Mouse (Mus musculus): ENCODE data around the gene Eif5. TPM values are rescaled to one million over a fixed set of nuclear protein-coding genes. Genes with fewer than 3 reads are reported as not detected.
A peak's percentile ranks its signal among the peaks of the same experiment; 100 is the strongest.

Eif5 gene
- total and polyA plus RNA-seq, 2 experiments = 93.7 to 94.2 TPM

DNA sequence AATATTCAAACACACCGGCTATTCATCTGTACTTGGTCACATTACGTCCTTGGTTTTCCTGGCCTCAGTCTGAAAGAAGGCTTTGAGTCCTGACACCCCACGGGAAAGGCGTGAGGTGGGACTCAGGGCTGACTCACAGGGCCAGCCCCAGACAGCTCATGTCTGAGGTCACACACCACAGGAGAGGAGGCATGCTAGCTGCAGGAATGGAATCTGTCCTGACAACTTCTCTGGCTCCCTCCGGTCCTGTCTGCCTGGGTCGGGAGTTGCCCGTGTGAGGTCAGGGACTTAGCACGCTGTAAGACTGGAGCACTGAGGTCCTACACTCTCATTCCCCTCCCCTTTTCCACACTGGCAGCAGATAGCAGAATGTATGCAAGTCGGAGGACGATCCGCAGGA, 31.0 kb downstream of the Eif5 start:
- Histone ChIP-seq H3K9ac (ENCODE audit: low read depth, low read length) (no peak overlapping the region), H3K79me2 (ENCODE audit: control insufficient read depth, insufficient read depth, low read length) (no peaks in the 10 kb centered on the region), H3K4me3 (ENCODE audit: insufficient read depth, low read depth, low read length) (no peak overlapping the region), H3K4me1 (ENCODE audit: control insufficient read depth, insufficient read depth, low read length) (peaks cover 2% of the 10 kb centered on the region; the same call in 1 of the 2 replicates), H3K27me3 (ENCODE audit: control insufficient read depth, insufficient read depth, low read length) (no peaks in the 10 kb centered on the region), H3K36me3 (ENCODE audit: control insufficient read depth, insufficient read depth, low read length) (no peaks in the 10 kb centered on the region), H3K27ac (replicated peaks; ENCODE audit: insufficient read depth, low read depth, low read length) (no peak overlapping the region)
- WGBS = 80% methylated on average over 11 of the region's 11 CpGs
- TF ChIP-seq POLR2A (IDR thresholded peaks at IDR 0.05; ENCODE audit: extremely low read depth, insufficient read depth, low read length) (no peak), CTCF (IDR thresholded peaks at IDR 0.05; ENCODE audit: low read depth, low read length) (no peak)
- DNase-seq (ENCODE audit: extremely low read depth, low read depth, low spot score) = no peak

DNA sequence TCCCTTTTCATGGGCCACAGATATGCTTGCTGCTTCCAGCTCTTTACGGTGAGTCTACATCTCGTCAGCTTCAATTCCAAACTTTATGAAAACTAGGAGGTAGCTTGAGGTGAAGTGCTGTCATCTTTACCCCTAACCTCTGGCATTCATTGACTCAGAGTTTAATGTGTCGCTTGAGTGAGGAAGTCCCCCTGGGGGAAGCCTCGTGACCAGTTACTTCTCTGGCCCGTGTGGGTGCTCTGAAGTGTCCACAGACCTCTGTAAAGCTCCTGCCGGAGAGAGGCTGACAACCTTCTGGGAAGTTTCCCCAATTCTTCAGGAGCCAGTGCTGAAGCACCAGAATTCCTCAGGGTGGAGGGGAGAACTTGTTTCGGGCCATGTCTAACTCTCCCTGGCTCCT, 34.6 kb downstream of the Eif5 start:
- no peak for DNase-seq (ENCODE audit: extremely low read depth, low read depth, low spot score)
- Histone ChIP-seq H3K79me2 (ENCODE audit: control insufficient read depth, insufficient read depth, low read length) (peaks cover 6% of the 10 kb centered on the region; the same call in 1 of the 2 replicates), H3K4me1 (ENCODE audit: control insufficient read depth, insufficient read depth, low read length) (peaks cover 13% of the 10 kb centered on the region), H3K36me3 (ENCODE audit: control insufficient read depth, insufficient read depth, low read length) (no peaks in the 10 kb centered on the region), H3K27me3 (ENCODE audit: control insufficient read depth, insufficient read depth, low read length) (no peaks in the 10 kb centered on the region), H3K9ac (ENCODE audit: low read depth, low read length) (no peak overlapping the region), H3K4me3 (ENCODE audit: insufficient read depth, low read depth, low read length) (no peak overlapping the region), H3K27ac (replicated peaks; ENCODE audit: insufficient read depth, low read depth, low read length) (no peak overlapping the region)
- TF ChIP-seq POLR2A (IDR thresholded peaks at IDR 0.05; ENCODE audit: extremely low read depth, insufficient read depth, low read length) (no peak), CTCF (IDR thresholded peaks at IDR 0.05; ENCODE audit: low read depth, low read length) (no peak)
- WGBS = 89% methylated on average over 7 of the region's 7 CpGs

DNA sequence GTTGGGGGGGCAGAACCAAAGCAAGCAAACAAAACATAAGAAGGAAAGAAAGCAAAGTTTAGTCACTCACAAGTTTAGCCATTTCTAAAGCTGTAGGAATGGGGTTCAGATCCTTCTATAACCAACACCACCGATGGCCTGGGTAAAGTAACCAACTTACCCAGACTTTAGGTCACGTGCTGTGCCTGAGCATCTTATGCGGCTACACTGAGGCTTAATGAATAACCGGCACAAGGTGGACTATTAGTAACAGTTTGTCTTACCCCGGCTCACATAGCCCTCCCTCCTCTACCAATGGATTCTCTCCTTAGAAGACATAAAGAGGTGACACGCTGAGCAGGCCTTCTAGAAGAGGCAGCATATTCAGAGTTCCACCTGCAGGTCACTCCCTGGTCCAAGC, 35.5 kb downstream of the Eif5 start:
- H3K79me2 ChIP-seq (ENCODE audit: control insufficient read depth, insufficient read depth, low read length) = peaks cover 8% of the 10 kb centered on the region; the same call in 1 of the 2 replicates
- TF ChIP-seq POLR2A (IDR thresholded peaks at IDR 0.05; ENCODE audit: extremely low read depth, insufficient read depth, low read length) (no peak), CTCF (IDR thresholded peaks at IDR 0.05; ENCODE audit: low read depth, low read length) (no peak)
- H3K27ac ChIP-seq (replicated peaks; ENCODE audit: insufficient read depth, low read depth, low read length) = no peak overlapping the region
- WGBS = 54% methylated on average over 6 of the region's 6 CpGs
- H3K4me1 ChIP-seq (ENCODE audit: control insufficient read depth, insufficient read depth, low read length) = peaks cover 14% of the 10 kb centered on the region
- no peaks in the 10 kb centered on the region for H3K27me3 ChIP-seq (ENCODE audit: control insufficient read depth, insufficient read depth, low read length)
- no peak overlapping the region for H3K9ac ChIP-seq (ENCODE audit: low read depth, low read length)
- no peak for DNase-seq (ENCODE audit: extremely low read depth, low read depth, low spot score)
- H3K4me3 ChIP-seq (ENCODE audit: insufficient read depth, low read depth, low read length) = no peak overlapping the region
- H3K36me3 ChIP-seq (ENCODE audit: control insufficient read depth, insufficient read depth, low read length) = no peaks in the 10 kb centered on the region

- no peaks in the 10 kb centered on the region for H3K36me3 ChIP-seq (ENCODE audit: control insufficient read depth, insufficient read depth, low read length)
- H3K79me2 ChIP-seq (ENCODE audit: control insufficient read depth, insufficient read depth, low read length) = peaks cover 9% of the 10 kb centered on the region; the same call in 1 of the 2 replicates
- TF ChIP-seq POLR2A (IDR thresholded peaks at IDR 0.05; ENCODE audit: extremely low read depth, insufficient read depth, low read length) (peak; percentile 78), CTCF (IDR thresholded peaks at IDR 0.05; ENCODE audit: low read depth, low read length) (no peak)
- H3K4me3 ChIP-seq (ENCODE audit: insufficient read depth, low read depth, low read length) = peak within 1 kb of the TSS; percentile 96
- no peaks in the 10 kb centered on the region for H3K27me3 ChIP-seq (ENCODE audit: control insufficient read depth, insufficient read depth, low read length)
- H3K4me1 ChIP-seq (ENCODE audit: control insufficient read depth, insufficient read depth, low read length) = peaks cover 14% of the 10 kb centered on the region
- WGBS = under 1% methylated on average over 71 of the region's 75 CpGs
- peak; percentile 83 for DNase-seq (ENCODE audit: extremely low read depth, low read depth, low spot score)
- peak within 1 kb of the TSS; percentile 56 for H3K27ac ChIP-seq (replicated peaks; ENCODE audit: insufficient read depth, low read depth, low read length)
- H3K9ac ChIP-seq (ENCODE audit: low read depth, low read length) = peak within 1 kb of the TSS; percentile 90
These were observed 36.5 kb downstream of the Eif5 start, which contains the start of gene Mark3 for GRCm38 (mm10) chr12:111574074-111574886. TSS of gene Mark3 (plus strand) at chr12:111574523.

DNA sequence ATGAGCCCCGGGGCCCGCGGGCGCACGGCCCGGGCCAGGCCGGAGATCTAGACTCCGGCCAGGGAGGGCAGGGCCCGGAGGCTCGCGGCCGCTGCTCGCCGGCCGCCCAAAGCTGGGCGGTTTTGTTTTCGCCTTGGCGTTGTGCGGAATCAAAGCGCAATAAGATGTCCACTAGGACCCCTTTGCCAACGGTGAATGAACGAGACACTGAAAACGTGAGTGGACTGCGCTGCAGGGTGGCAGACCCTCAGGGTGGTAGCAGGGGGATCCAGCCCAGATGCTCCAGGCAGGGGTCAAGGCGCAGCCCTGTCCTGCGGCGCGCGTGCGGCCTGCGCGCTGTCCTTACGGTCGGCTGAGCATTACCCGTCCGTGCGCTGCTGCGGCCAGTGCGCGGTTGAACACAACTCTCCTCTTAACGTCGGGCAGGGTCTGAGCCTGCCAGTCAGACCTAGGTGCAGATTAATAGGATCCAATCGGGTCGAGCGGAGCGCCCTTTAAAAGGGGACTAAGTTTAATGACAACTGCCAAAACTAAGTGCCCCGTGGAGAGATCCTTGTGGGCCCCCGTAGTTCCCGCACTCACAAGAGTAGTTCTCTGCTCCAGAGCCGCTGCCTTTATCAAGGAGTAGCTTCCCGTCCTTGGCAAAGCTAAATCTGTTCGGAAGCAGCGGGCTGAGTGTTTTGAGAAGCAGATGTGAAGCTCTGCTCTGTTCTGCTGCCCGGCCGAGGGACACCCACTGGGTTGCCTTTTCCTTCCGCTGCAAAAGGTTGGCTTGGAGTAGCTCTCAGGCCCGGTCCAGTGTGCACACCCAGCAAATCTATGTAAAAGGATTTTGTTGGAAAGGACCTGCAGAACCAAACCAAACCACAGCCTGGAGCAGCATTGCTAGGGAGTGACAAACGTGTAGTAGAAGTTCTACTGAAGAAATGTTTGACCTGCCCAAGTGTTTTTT, 37.3 kb downstream of the Eif5 start:
- Histone ChIP-seq H3K4me3 (ENCODE audit: insufficient read depth, low read depth, low read length) (peak overlapping the region; percentile 96), H3K27me3 (ENCODE audit: control insufficient read depth, insufficient read depth, low read length) (no peaks in the 10 kb centered on the region), H3K36me3 (ENCODE audit: control insufficient read depth, insufficient read depth, low read length) (no peaks in the 10 kb centered on the region), H3K9ac (ENCODE audit: low read depth, low read length) (peak overlapping the region; percentile 90), H3K27ac (replicated peaks; ENCODE audit: insufficient read depth, low read depth, low read length) (peak overlapping the region; percentile 56), H3K4me1 (ENCODE audit: control insufficient read depth, insufficient read depth, low read length) (peaks cover 20% of the 10 kb centered on the region), H3K79me2 (ENCODE audit: control insufficient read depth, insufficient read depth, low read length) (peaks cover 15% of the 10 kb centered on the region)
- under 1% methylated on average over 58 of the region's 58 CpGs for whole genome bisulfite sequencing
- TF ChIP-seq CTCF (IDR thresholded peaks at IDR 0.05; ENCODE audit: low read depth, low read length) = no peak
- no peak for TF ChIP-seq POLR2A (IDR thresholded peaks at IDR 0.05; ENCODE audit: extremely low read depth, insufficient read depth, low read length)
- DNase-seq (ENCODE audit: extremely low read depth, low read depth, low spot score) = peak; percentile 52

Data from liver, adult 2 months (tissue).